Mouse (Mus musculus): ENCODE results near the gene Dync1h1. TPM values are rescaled to one million over a fixed set of nuclear protein-coding genes. Genes with fewer than 3 reads are reported as not detected.

Gene Dync1h1
- polyA plus RNA-seq, 1 experiment: 251 TPM

Other genes starting within 250 kb of the Dync1h1 start
- 42.5 and 50.4 TPM in 2 replicates for gene Ppp2r5c, start 154.3 kb upstream of the Dync1h1 start, polyA plus RNA-seq (2012; rRNA removed)
- 3.4 and 5.2 TPM in 2 replicates for gene 1700001K19Rik, start 81.2 kb downstream of the Dync1h1 start, polyA plus RNA-seq (2012; rRNA removed)
- 101 and 113 TPM in 2 replicates for gene Hsp90aa1, start 101.3 kb downstream of the Dync1h1 start, polyA plus RNA-seq (2012; rRNA removed)
- gene Wdr20, start 136.5 kb downstream of the Dync1h1 start, polyA plus RNA-seq (2012; rRNA removed): 20.5 and 20.9 TPM in 2 replicates
- 1.9 and 3.1 TPM in 2 replicates for gene Mok, start 239.5 kb downstream of the Dync1h1 start, polyA plus RNA-seq (2012; rRNA removed)
- 7.0 and 8.2 TPM in 2 replicates for gene Zfp839, start 248.8 kb downstream of the Dync1h1 start, polyA plus RNA-seq (2012; rRNA removed)